Mouse (Mus musculus) kidney, adult 2 months (tissue): ENCODE data around the gene Olfr96. TPM values are rescaled to one million over a fixed set of nuclear protein-coding genes. Genes with fewer than 3 reads are reported as not detected.
"Not testable (repeated sequence)": the region's sequence is repeated elsewhere in the genome, so short reads cannot be mapped to it uniquely, and the experiment has no call there.

Experiments
- DNase-seq: peaks from one replicate; pipeline ENCODE4 v3.0.0; 2021
- H3K27ac ChIP-seq: fragments of 200-500 bp; 2 replicates; pipeline ENCODE4 v1.5.1; 2012; ENCODE audit warnings: low read depth, low read length, control low read depth, inconsistent platforms; ENCODE audit not compliant: insufficient read depth
- H3K27me3 ChIP-seq: fragments of 200-500 bp; replicated peaks from 2 replicates; pipeline ENCODE4 v1.6.1; 2012; ENCODE audit warnings: mild to moderate bottlenecking, moderate library complexity, low read length, inconsistent platforms; ENCODE audit not compliant: control insufficient read depth, insufficient read depth
- H3K36me3 ChIP-seq: fragments of 200-500 bp; 2 replicates; pipeline ENCODE4 v1.6.1; 2012; ENCODE audit warnings: mild to moderate bottlenecking, moderate library complexity, low read length, inconsistent platforms; ENCODE audit not compliant: control insufficient read depth, insufficient read depth
- H3K4me1 ChIP-seq: fragments of 200-500 bp; 2 replicates; pipeline ENCODE4 v1.6.1; 2011; ENCODE audit warnings: low read length; ENCODE audit not compliant: control insufficient read depth, insufficient read depth
- H3K4me3 ChIP-seq: fragments of 200-500 bp; 2 replicates; pipeline ENCODE4 v1.5.1; 2011; ENCODE audit warnings: mild to moderate bottlenecking, low read depth, low read length, control low read depth; ENCODE audit not compliant: insufficient read depth
- CTCF ChIP-seq: fragments of 200-500 bp; conservative IDR thresholded peaks from 2 replicates; pipeline ENCODE4 v1.5.1; 2011; ENCODE audit warnings: low read depth, mild to moderate bottlenecking, control low read depth, low read length, moderate library complexity, mixed read lengths; ENCODE audit not compliant: insufficient read depth, insufficient read length
- POLR2A ChIP-seq: fragments of 200-500 bp; IDR thresholded peaks from one replicate; pipeline ENCODE4 v1.6.1; 2011; ENCODE audit warnings: low read depth, low read length, control low read depth
- WGBS: fragments of 180-500 bp; shearing (Covaris S2); methylation state at CpG from one replicate; pipeline ENCODE4 v1.1.7; 2018; 5-methylcytosine and 5-hydroxymethylcytosine counted together
- polyA plus RNA-seq: library from polyadenylated mRNA; depleted of rRNA; stranded (reverse); fragments of >200 nt; gene quantifications from 2 replicates; pipeline ENCODE4 v1.2.3, GENCODE M21; 2012

The Olfr96 gene
- polyA plus RNA-seq, 1 experiment = not detected

GRCm38 (mm10) chr17:37200894-37201293 lies 19.1 kb upstream of the Olfr96 start, which contains the start of gene Olfr94:
Olfr94 (minus strand) TSS chr17:37200994.
- no peaks in the 10 kb centered on the region for H3K4me1 ChIP-seq
- H3K27ac ChIP-seq = no peak within 1 kb of the TSS
- WGBS = 67% methylated on average over 2 of the region's 2 CpGs
- no peaks in the 10 kb centered on the region for H3K36me3 ChIP-seq
- DNase-seq = no peak
- no peaks in the 10 kb centered on the region; the same call in 1 of the 2 replicates for H3K27me3 ChIP-seq
- no peak within 1 kb of the TSS for H3K4me3 ChIP-seq
- TF ChIP-seq POLR2A (no peak), CTCF (no peak)

GRCm38 (mm10) chr17:37203206-37203916 lies 16.6 kb upstream of the Olfr96 start:
- Histone ChIP-seq H3K4me1 (no peaks in the 10 kb centered on the region), H3K4me3 (no peak overlapping the region), H3K36me3 (no peaks in the 10 kb centered on the region), H3K27me3 (no peaks in the 10 kb centered on the region), H3K27ac (no peak overlapping the region)
- DNase-seq = peak; percentile 83
- TF ChIP-seq CTCF = peak; percentile 100; the same call in 1 of the 2 replicates
- TF ChIP-seq POLR2A = no peak
- WGBS = 1% methylated on average over 4 of the region's 4 CpGs

GRCm38 (mm10) chr17:37203917-37204236 lies 16.1 kb upstream of the Olfr96 start:
- no peaks in the 10 kb centered on the region for H3K4me1 ChIP-seq
- no peak for DNase-seq
- no peak overlapping the region for H3K27ac ChIP-seq
- H3K36me3 ChIP-seq = no peaks in the 10 kb centered on the region
- H3K27me3 ChIP-seq = no peaks in the 10 kb centered on the region
- 36% methylated on average over 3 of the region's 3 CpGs for WGBS
- H3K4me3 ChIP-seq = no peak overlapping the region
- TF ChIP-seq CTCF = no peak

- no peak for DNase-seq
- Histone ChIP-seq H3K4me1 (no peaks in the 10 kb centered on the region), H3K36me3 (no peaks in the 10 kb centered on the region), H3K27me3 (no peaks in the 10 kb centered on the region), H3K27ac (no peak overlapping the region), H3K4me3 (no peak overlapping the region)
- 18% methylated on average over 40 of the region's 40 CpGs for WGBS
- TF ChIP-seq CTCF (no peak), POLR2A (no peak)
These were observed 8.8 kb upstream of the Olfr96 start for GRCm38 (mm10) chr17:37210884-37211768.

- no peak for TF ChIP-seq CTCF
- H3K4me1 ChIP-seq = no peaks in the 10 kb centered on the region
These were observed 6.9 kb upstream of the Olfr96 start, which contains the start of gene Olfr95 for GRCm38 (mm10) chr17:37213018-37213417. Olfr95 (minus strand) TSS chr17:37213118.

GRCm38 (mm10) chr17:37218486-37218885 lies 1.5 kb upstream of the Olfr96 start:
- H3K27ac ChIP-seq = no peak overlapping the region
- 79% methylated on average over 3 of the region's 3 CpGs for WGBS
- peak; percentile 9 for DNase-seq

More at GRCm38 (mm10) chr17:37213018-37213417, 6.9 kb upstream of the Olfr96 start, which contains the start of gene Olfr95:
- Histone ChIP-seq H3K4me3 (no peak within 1 kb of the TSS), H3K27me3 (no peaks in the 10 kb centered on the region), H3K27ac (no peak within 1 kb of the TSS), H3K36me3 (no peaks in the 10 kb centered on the region)
- no peak for DNase-seq
- WGBS = 67% methylated on average over 3 of the region's 3 CpGs

GRCm38 (mm10) chr17:37221879-37222278 lies 1.9 kb downstream of the Olfr96 start:
- DNase-seq = no peak
- H3K4me3 ChIP-seq = no peak overlapping the region
- H3K27me3 ChIP-seq = no peaks in the 10 kb centered on the region
- WGBS = 26% methylated on average over 1 of the region's 1 CpGs
- no peaks in the 10 kb centered on the region for H3K4me1 ChIP-seq
- no peak for TF ChIP-seq CTCF
- TF ChIP-seq POLR2A = no peak
- H3K27ac ChIP-seq = no peak overlapping the region
- H3K36me3 ChIP-seq = no peaks in the 10 kb centered on the region

More at GRCm38 (mm10) chr17:37218486-37218885, 1.5 kb upstream of the Olfr96 start:
- TF ChIP-seq POLR2A (no peak), CTCF (no peak)
- Histone ChIP-seq H3K36me3 (no peaks in the 10 kb centered on the region), H3K4me1 (no peaks in the 10 kb centered on the region), H3K27me3 (no peaks in the 10 kb centered on the region), H3K4me3 (no peak overlapping the region)

GRCm38 (mm10) chr17:37237230-37237629 lies 17.3 kb downstream of the Olfr96 start, which contains the start of gene Olfr97:
Olfr97 (minus strand) TSS chr17:37237330.
- not testable (repeated sequence) for H3K36me3 ChIP-seq, DNase-seq, H3K4me1 ChIP-seq, H3K27ac ChIP-seq, H3K4me3 ChIP-seq, H3K27me3 ChIP-seq
- WGBS = 78% methylated on average over 2 of the region's 2 CpGs
